Mouse (Mus musculus) stomach, embryonic 15.5 days (tissue): ENCODE measurements around the gene Nat14. TPM values are rescaled to one million over a fixed set of nuclear protein-coding genes. Genes with fewer than 3 reads are reported as not detected.
A peak's percentile ranks its signal among the peaks of the same experiment; 100 is the strongest.

Source experiments
- ATAC-seq: fragments of 200-750 bp; cut with Nextera tagmentation; 2 replicates; pipeline ENCODE4 v1.8.0; 2017; ENCODE audit warnings: low read depth, moderate number of reproducible peaks, moderate TSS enrichment; ENCODE audit not compliant: insufficient read depth, low FRiP score
- H3K27ac ChIP-seq: fragments of 300-500 bp; sonication (generic); 2 replicates; pipeline ENCODE4 v1.5.1; 2015; ENCODE audit warnings: mild to moderate bottlenecking, inconsistent platforms
- H3K27me3 ChIP-seq: fragments of 300-500 bp; sonication (generic); replicated peaks from 2 replicates; pipeline ENCODE4 v1.6.1; 2015; ENCODE audit warnings: inconsistent platforms
- H3K36me3 ChIP-seq: fragments of 300-500 bp; sonication (generic); 2 replicates; pipeline ENCODE4 v1.6.1; 2015; ENCODE audit warnings: inconsistent platforms
- H3K4me1 ChIP-seq: fragments of 300-500 bp; sonication (generic); 2 replicates; pipeline ENCODE4 v1.6.1; 2015; ENCODE audit warnings: inconsistent platforms
- H3K4me2 ChIP-seq: fragments of 300-500 bp; sonication (generic); 2 replicates; pipeline ENCODE4 v1.6.1; 2015; ENCODE audit warnings: mild to moderate bottlenecking, inconsistent platforms
- H3K4me3 ChIP-seq: fragments of 300-500 bp; sonication (generic); replicated peaks from 2 replicates; pipeline ENCODE4 v1.5.1; 2015; ENCODE audit warnings: inconsistent platforms
- H3K9ac ChIP-seq: fragments of 300-500 bp; sonication (generic); 2 replicates; pipeline ENCODE4 v1.6.1; 2015; ENCODE audit warnings: inconsistent platforms
- H3K9me3 ChIP-seq: fragments of 300-500 bp; sonication (generic); 2 replicates; pipeline ENCODE4 v1.6.1; 2016; ENCODE audit warnings: inconsistent platforms
- whole genome bisulfite sequencing: fragments of 180-500 bp; shearing (Covaris S2); methylation state at CpG from one replicate; pipeline ENCODE4 v1.1.7; 2015; 5-methylcytosine and 5-hydroxymethylcytosine counted together
- polyA plus RNA-seq: library from polyadenylated mRNA; unstranded; fragments of >200 nt; fragmentation: Nextera tagmentation; extraction: Ambion mirVana; gene quantifications from 2 replicates; pipeline ENCODE4 v1.2.1, GENCODE M21; 2015

The Nat14 gene
- polyA plus RNA-seq, 1 experiment from 2014 or later, result 4.3 TPM

- ATAC-seq, result no peak
- H3K27me3 ChIP-seq, result no peaks in the 10 kb centered on the region
- H3K4me2 ChIP-seq, result no peak overlapping the region
- WGBS, result 74% methylated on average over 4 of the region's 4 CpGs
- no peak overlapping the region for H3K4me3 ChIP-seq
- H3K36me3 ChIP-seq, result no peaks in the 10 kb centered on the region
- no peak overlapping the region for H3K27ac ChIP-seq
- H3K4me1 ChIP-seq, result no peaks in the 10 kb centered on the region
- no peaks in the 10 kb centered on the region for H3K9me3 ChIP-seq
- H3K9ac ChIP-seq, result no peak overlapping the region
Observed at GRCm38 (mm10) chr7:4934160-4934914, 12.5 kb downstream of the Nat14 start.

GRCm38 (mm10) chr7:4936832-4937231 lies 15.0 kb downstream of the Nat14 start:
- Histone ChIP-seq H3K9me3 (no peaks in the 10 kb centered on the region), H3K9ac (no peak overlapping the region), H3K36me3 (no peaks in the 10 kb centered on the region), H3K4me3 (no peak overlapping the region), H3K4me2 (no peak overlapping the region), H3K4me1 (no peaks in the 10 kb centered on the region), H3K27me3 (no peaks in the 10 kb centered on the region), H3K27ac (no peak overlapping the region)
- WGBS, result 73% methylated on average over 10 of the region's 10 CpGs
- ATAC-seq, result no peak

GRCm38 (mm10) chr7:4937392-4937791 lies 15.6 kb downstream of the Nat14 start:
- no peak for ATAC-seq
- H3K4me2 ChIP-seq, result no peak overlapping the region
- H3K27ac ChIP-seq, result no peak overlapping the region
- no peaks in the 10 kb centered on the region for H3K27me3 ChIP-seq
- no peaks in the 10 kb centered on the region for H3K4me1 ChIP-seq
- H3K36me3 ChIP-seq, result no peaks in the 10 kb centered on the region
- no peak overlapping the region for H3K9ac ChIP-seq
- H3K4me3 ChIP-seq, result no peak overlapping the region
- 76% methylated on average over 10 of the region's 11 CpGs for WGBS
- H3K9me3 ChIP-seq, result no peaks in the 10 kb centered on the region

- H3K9ac ChIP-seq, result no peak overlapping the region
- 20% methylated on average over 2 of the region's 2 CpGs for WGBS
- ATAC-seq, result no peak
Observed at GRCm38 (mm10) chr7:4938456-4938855, 16.6 kb downstream of the Nat14 start.

GRCm38 (mm10) chr7:4940068-4940479 lies 18.2 kb downstream of the Nat14 start:
- Histone ChIP-seq H3K4me1 (0 out of 2 replicates have a peak, but pooled peaks cover 2% of the 10 kb centered on the region), H3K27ac (no peak overlapping the region), H3K9me3 (no peaks in the 10 kb centered on the region), H3K4me3 (no peak overlapping the region), H3K9ac (no peak overlapping the region), H3K27me3 (no peaks in the 10 kb centered on the region), H3K4me2 (no peak overlapping the region), H3K36me3 (no peaks in the 10 kb centered on the region)
- 20% methylated on average over 9 of the region's 9 CpGs for WGBS
- peak; percentile 51 for ATAC-seq

More at GRCm38 (mm10) chr7:4938456-4938855, 16.6 kb downstream of the Nat14 start:
- Histone ChIP-seq H3K27me3 (no peaks in the 10 kb centered on the region), H3K4me1 (0 out of 2 replicates have a peak, but pooled peaks cover 2% of the 10 kb centered on the region), H3K9me3 (no peaks in the 10 kb centered on the region), H3K36me3 (no peaks in the 10 kb centered on the region), H3K4me2 (no peak overlapping the region), H3K27ac (no peak overlapping the region), H3K4me3 (no peak overlapping the region)

GRCm38 (mm10) chr7:4942673-4943072 lies 20.8 kb downstream of the Nat14 start:
- Histone ChIP-seq H3K4me3 (no peak overlapping the region), H3K27me3 (no peaks in the 10 kb centered on the region), H3K36me3 (no peaks in the 10 kb centered on the region), H3K9me3 (no peaks in the 10 kb centered on the region), H3K9ac (no peak overlapping the region), H3K4me1 (0 out of 2 replicates have a peak, but pooled peaks cover 3% of the 10 kb centered on the region), H3K4me2 (no peak overlapping the region), H3K27ac (no peak overlapping the region)
- ATAC-seq, result no peak
- 47% methylated on average over 5 of the region's 5 CpGs for WGBS

- 0 out of 2 replicates have a peak, but pooled peaks cover 5% of the 10 kb centered on the region for H3K4me1 ChIP-seq
- H3K27ac ChIP-seq, result no peak overlapping the region
- H3K4me2 ChIP-seq, result peak overlapping the region; percentile 62
- ATAC-seq, result peak; percentile 82
- H3K9me3 ChIP-seq, result no peaks in the 10 kb centered on the region
- WGBS, result 16% methylated on average over 15 of the region's 15 CpGs
- peak overlapping the region; percentile 33 for H3K4me3 ChIP-seq
- H3K9ac ChIP-seq, result no peak overlapping the region
- H3K27me3 ChIP-seq, result no peaks in the 10 kb centered on the region
- no peaks in the 10 kb centered on the region for H3K36me3 ChIP-seq
Observed at GRCm38 (mm10) chr7:4943223-4943815, 21.5 kb downstream of the Nat14 start.

- 21% methylated on average over 2 of the region's 2 CpGs for WGBS
- Histone ChIP-seq H3K4me3 (no peak overlapping the region), H3K9ac (no peak overlapping the region), H3K4me1 (0 out of 2 replicates have a peak, but pooled peaks cover 5% of the 10 kb centered on the region), H3K27me3 (no peaks in the 10 kb centered on the region), H3K9me3 (no peaks in the 10 kb centered on the region), H3K27ac (no peak overlapping the region), H3K36me3 (no peaks in the 10 kb centered on the region), H3K4me2 (no peak overlapping the region)
- ATAC-seq, result no peak
Observed at GRCm38 (mm10) chr7:4947855-4948254, 26.0 kb downstream of the Nat14 start.

- Histone ChIP-seq H3K4me1 (0 out of 2 replicates have a peak, but pooled peaks cover 4% of the 10 kb centered on the region), H3K27me3 (no peaks in the 10 kb centered on the region), H3K4me2 (no peak overlapping the region), H3K9me3 (no peaks in the 10 kb centered on the region), H3K36me3 (no peaks in the 10 kb centered on the region), H3K27ac (no peak overlapping the region), H3K9ac (no peak overlapping the region), H3K4me3 (no peak overlapping the region)
- ATAC-seq, result no peak
- WGBS, result 36% methylated on average over 6 of the region's 6 CpGs
Observed at GRCm38 (mm10) chr7:4948386-4948785, 26.6 kb downstream of the Nat14 start.

GRCm38 (mm10) chr7:4950561-4951342 lies 28.9 kb downstream of the Nat14 start:
- no peak overlapping the region for H3K27ac ChIP-seq
- H3K36me3 ChIP-seq, result no peaks in the 10 kb centered on the region
- no peak overlapping the region for H3K4me2 ChIP-seq
- no peak overlapping the region for H3K4me3 ChIP-seq
- 77% methylated on average over 19 of the region's 19 CpGs for WGBS
- H3K4me1 ChIP-seq, result 0 out of 2 replicates have a peak, but pooled peaks cover 2% of the 10 kb centered on the region
- H3K9ac ChIP-seq, result no peak overlapping the region
- H3K27me3 ChIP-seq, result no peaks in the 10 kb centered on the region
- no peak for ATAC-seq
- no peaks in the 10 kb centered on the region for H3K9me3 ChIP-seq

GRCm38 (mm10) chr7:4953815-4954445 lies 32.1 kb downstream of the Nat14 start:
- 24% methylated on average over 10 of the region's 10 CpGs for WGBS
- Histone ChIP-seq H3K4me3 (no peak overlapping the region), H3K9me3 (no peaks in the 10 kb centered on the region), H3K4me1 (no peaks in the 10 kb centered on the region), H3K4me2 (no peak overlapping the region), H3K27ac (no peak overlapping the region), H3K36me3 (no peaks in the 10 kb centered on the region), H3K9ac (no peak overlapping the region), H3K27me3 (no peaks in the 10 kb centered on the region)
- no peak for ATAC-seq
